Mouse (Mus musculus) CH12.LX (cell line): ENCODE results near the gene Fam168a. TPM values are rescaled to one million over a fixed set of nuclear protein-coding genes. Genes with fewer than 3 reads are reported as not detected.

Experiments
- DNase-seq: peaks from one replicate; pipeline ENCODE4 v3.0.0-alpha.2; 2013; ENCODE audit errors: extremely low read depth
- H3K27ac ChIP-seq: 2 replicates; pipeline ENCODE4 v1.5.1; 2012; ENCODE audit warnings: low read depth, mild to moderate bottlenecking, control low read depth, moderate library complexity; ENCODE audit not compliant: insufficient read depth
- H3K27me3 ChIP-seq: replicated peaks from 2 replicates; pipeline ENCODE3; 2012; ENCODE audit warnings: inconsistent platforms
- H3K36me3 ChIP-seq, 2 experiments: replicated peaks in 1 of 2; 2 replicates each; pipeline versions ENCODE3 to v1.6.1; 2012; ENCODE audit warnings: inconsistent platforms in 1 of 2, low read length in 1 of 2, mild to moderate bottlenecking in 1 of 2, mixed read lengths in 1 of 2, moderate library complexity in 1 of 2; ENCODE audit not compliant: control insufficient read depth in 1 of 2, insufficient read depth in 1 of 2
- H3K4me1 ChIP-seq, 2 experiments: 2 replicates each; pipeline ENCODE4 v1.6.1; 2012; ENCODE audit warnings: inconsistent platforms in 1 of 2, moderate library complexity in 1 of 2; ENCODE audit not compliant: insufficient read depth in 2 of 2, control insufficient read depth in 1 of 2
- H3K4me2 ChIP-seq: 2 replicates; pipeline ENCODE4 v1.6.1; 2012; ENCODE audit warnings: low read depth, mild to moderate bottlenecking, control low read depth; ENCODE audit not compliant: poor library complexity, insufficient read depth, severe bottlenecking
- H3K4me3 ChIP-seq, 3 experiments: fragments of 150-350 bp in 1 of 3; sonication (generic) in 1 of 3; replicated peaks in 1 of 3; 2 replicates each; pipeline versions ENCODE3 to v1.5.1; 2011 to 2012; ENCODE audit warnings: low read depth in 2 of 3, low read length in 2 of 3, mild to moderate bottlenecking in 2 of 3, moderate library complexity in 2 of 3, control low read depth in 1 of 3, improper control_type of control experiment in 1 of 3, inconsistent platforms in 1 of 3, mixed read lengths in 1 of 3; ENCODE audit not compliant: poor library complexity in 1 of 3
- H3K79me2 ChIP-seq: replicated peaks from 2 replicates; pipeline ENCODE4 v1.6.1; 2012; ENCODE audit warnings: mild to moderate bottlenecking, moderate library complexity; ENCODE audit not compliant: control insufficient read depth, poor library complexity, insufficient read depth, severe bottlenecking; ENCODE audit errors: extremely low read depth
- H3K9ac ChIP-seq: 2 replicates; pipeline ENCODE4 v1.6.1; 2012; ENCODE audit warnings: low read depth, mild to moderate bottlenecking, control low read depth, moderate library complexity; ENCODE audit not compliant: insufficient read depth
- H3K9me3 ChIP-seq: replicated peaks from 2 replicates; pipeline ENCODE3; 2012; ENCODE audit warnings: low read length, inconsistent platforms, mixed read lengths
- BHLHE40 ChIP-seq: IDR thresholded peaks from 2 replicates; pipeline ENCODE4 v1.6.1; 2011; ENCODE audit warnings: mild to moderate bottlenecking, low read depth, low read length, improper control_type of control experiment
- EP300 ChIP-seq: IDR thresholded peaks from 2 replicates; pipeline ENCODE4 v1.6.1; 2011; ENCODE audit warnings: low read length, improper control_type of control experiment
- NELFE ChIP-seq: IDR thresholded peaks from 2 replicates; pipeline ENCODE4 v1.6.1; 2011; ENCODE audit warnings: low read depth, low read length, improper control_type of control experiment
- RAD21 ChIP-seq: IDR thresholded peaks from 2 replicates; pipeline ENCODE4 v1.6.1; 2011; ENCODE audit warnings: low read depth, mild to moderate bottlenecking, low read length, improper control_type of control experiment, moderate library complexity
- RCOR1 ChIP-seq: conservative IDR thresholded peaks from 2 replicates; pipeline ENCODE4 v1.6.1; 2012; ENCODE audit warnings: low read depth, mild to moderate bottlenecking, inconsistent platforms, low read length, improper control_type of control experiment
- SIN3A ChIP-seq: IDR thresholded peaks from 2 replicates; pipeline ENCODE4 v1.6.1; 2012; ENCODE audit warnings: low read length, improper control_type of control experiment, inconsistent platforms
- SMC3 ChIP-seq: IDR thresholded peaks from 2 replicates; pipeline ENCODE4 v1.6.1; 2011; ENCODE audit warnings: low read depth, low read length, improper control_type of control experiment
- TCF12 ChIP-seq: IDR thresholded peaks from 2 replicates; pipeline ENCODE4 v1.6.1; 2014; ENCODE audit warnings: low read depth, mild to moderate bottlenecking, inconsistent platforms, low read length, improper control_type of control experiment
- UBTF ChIP-seq: IDR thresholded peaks from 2 replicates; pipeline ENCODE4 v1.6.1; 2012; ENCODE audit warnings: low read depth, mild to moderate bottlenecking, inconsistent platforms, low read length, improper control_type of control experiment, moderate library complexity
- dilution Hi-C: fragments of 300-500 bp; cut with MboI; formaldehyde crosslinking; loops from 2 replicates; pipeline ENCODE4 v1.14.3; 2020; ENCODE audit warnings: low sequenced_read_pairs; ENCODE audit not compliant: extremely low pct_unique_long_range_greater_than_20kb, extremely low pct_ligation_motif_present
- in situ Hi-C: fragments of 300-500 bp; cut with MboI; formaldehyde crosslinking; loops from 3 replicates; pipeline ENCODE4 v1.14.3; 2019; ENCODE audit warnings: low sequenced_read_pairs, low pct_ligation_motif_present, low pct_unique_long_range_greater_than_20kb, mixed read lengths
- polyA plus RNA-seq: library from polyadenylated mRNA; unstranded; fragments of >175 nt; gene quantifications from 2 replicates; pipeline ENCODE4 v1.2.1, GENCODE M21; 2012; ENCODE audit warnings: low read depth; ENCODE audit not compliant: insufficient read length
- total RNA-seq, 2 experiments: library from RNA; depleted of rRNA; stranded (reverse); fragments of 300-350 nt in 1 of 2; fragments of >200 nt in 1 of 2; gene quantifications; 2 replicates each; pipeline ENCODE4 v1.2.3; 2012 to 2014

Fam168a gene
- total and polyA plus RNA-seq, 3 experiments = 4.0 to 15.0 (median 4.9) TPM

DNA sequence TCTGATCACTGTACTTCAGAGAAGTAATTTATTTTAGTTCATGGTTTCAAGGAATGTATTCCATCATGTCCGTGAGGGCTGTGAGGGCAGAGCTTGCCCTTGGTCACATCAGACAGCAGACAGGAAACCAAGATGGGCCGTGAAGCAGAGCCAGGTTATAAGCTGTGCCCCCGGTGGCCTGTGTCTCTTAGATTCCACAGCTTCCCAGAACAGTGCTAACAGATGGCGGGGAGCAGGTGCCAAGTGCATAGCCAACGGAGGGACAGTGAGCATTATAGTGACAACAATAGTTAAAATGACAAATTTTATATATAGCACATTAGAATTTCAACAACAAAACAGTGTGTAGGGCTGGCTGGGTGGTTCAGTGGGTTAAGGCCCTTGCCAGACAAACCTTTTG is 105.5 kb downstream of the Fam168a start:
- Histone ChIP-seq H3K79me2 (no peaks in the 10 kb centered on the region), H3K4me1 (peaks cover 0 to 3% of the 10 kb centered on the region in 2 experiments; a peak in 1 of 4 replicates), H3K9me3 (no peaks in the 10 kb centered on the region), H3K4me2 (no peak overlapping the region), H3K36me3 (peaks cover 0 to 3% of the 10 kb centered on the region in 2 experiments), H3K9ac (no peak overlapping the region), H3K4me3 (no peak overlapping the region)
- in situ Hi-C loops = no loop called here
- dilution Hi-C loops = no loop called here
- no peak for TF ChIP-seq EP300
- TF ChIP-seq UBTF = no peak
- TF ChIP-seq, all 38 proteins: peak for 0
- no peaks in the 10 kb centered on the region for H3K27me3 ChIP-seq
- no peak for DNase-seq
- H3K27ac ChIP-seq = no peak overlapping the region

DNA sequence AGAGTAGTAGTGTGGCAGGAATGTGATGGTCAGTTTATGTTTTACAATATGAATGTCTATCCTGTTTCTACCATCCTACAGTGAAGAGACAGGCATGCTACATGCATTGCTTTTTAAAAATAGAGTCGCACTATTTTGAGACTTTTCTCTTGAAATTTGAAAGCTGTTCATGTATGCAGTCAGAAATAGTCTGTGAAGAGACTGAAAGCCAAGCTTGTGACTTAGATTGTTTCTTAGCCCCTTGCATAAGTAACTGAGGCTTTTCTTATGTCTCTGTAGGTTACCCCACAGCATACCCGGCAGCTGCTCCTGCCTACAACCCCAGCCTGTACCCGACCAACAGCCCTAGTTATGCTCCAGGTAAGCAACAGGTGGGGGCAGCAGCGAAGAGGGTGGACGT is 106.2 kb downstream of the Fam168a start:
- Histone ChIP-seq H3K4me2 (no peak overlapping the region), H3K9me3 (no peaks in the 10 kb centered on the region), H3K79me2 (no peaks in the 10 kb centered on the region), H3K4me3 (no peak overlapping the region), H3K36me3 (peaks cover 0 to 3% of the 10 kb centered on the region in 2 experiments), H3K27me3 (no peaks in the 10 kb centered on the region), H3K4me1 (peaks cover 0 to 10% of the 10 kb centered on the region in 2 experiments; a peak in 2 of 4 replicates), H3K27ac (no peak overlapping the region), H3K9ac (no peak overlapping the region)
- no peak for DNase-seq
- dilution Hi-C loops (no loop called here), in situ Hi-C loops (no loop called here)
- no peak for TF ChIP-seq RCOR1
- TF ChIP-seq SMC3 = no peak
- no peak for TF ChIP-seq NELFE
- TF ChIP-seq SIN3A = no peak
- TF ChIP-seq BHLHE40 = no peak

DNA sequence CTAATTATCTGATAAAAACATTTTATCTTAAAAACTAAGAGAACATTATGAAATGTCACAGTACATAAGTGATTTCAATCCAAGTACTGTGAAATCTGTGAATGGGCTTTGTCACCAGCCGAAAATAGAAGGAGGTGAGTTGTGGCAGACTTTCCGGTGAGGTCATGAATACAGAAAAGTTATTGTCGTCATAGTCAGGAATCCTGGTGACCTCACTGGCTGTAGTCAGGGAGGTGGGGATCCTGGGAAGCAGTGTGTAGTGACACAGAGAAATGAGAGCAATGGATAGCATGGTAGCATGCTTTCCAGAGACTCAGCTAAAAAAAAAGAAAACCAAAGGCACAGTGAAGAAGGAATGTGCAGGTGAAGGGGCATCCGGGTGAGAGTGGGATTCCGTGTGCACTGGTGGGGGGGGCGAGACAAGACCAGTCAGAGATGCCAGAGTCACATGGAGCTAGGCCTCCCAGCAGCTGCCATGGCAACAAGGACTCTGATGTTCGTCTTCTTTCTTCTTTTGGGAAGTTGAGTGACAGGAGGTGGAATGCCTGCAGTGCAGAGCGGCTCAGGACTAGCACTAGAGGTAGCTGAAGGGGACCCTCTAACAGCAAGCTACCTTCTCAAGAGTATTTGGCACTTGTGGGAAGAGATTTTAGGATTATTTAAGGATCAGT is 109.6 kb downstream of the Fam168a start:
- DNase-seq = no peak

More for the DNA sequence above, 109.6 kb downstream of the Fam168a start:
- Histone ChIP-seq H3K27me3 (no peaks in the 10 kb centered on the region), H3K4me2 (no peak overlapping the region), H3K4me1 (peaks cover 0 to 21% of the 10 kb centered on the region in 2 experiments; a peak in 2 of 4 replicates), H3K9me3 (no peaks in the 10 kb centered on the region), H3K36me3 (peaks cover 0 to 3% of the 10 kb centered on the region in 2 experiments), H3K79me2 (no peaks in the 10 kb centered on the region), H3K27ac (no peak overlapping the region), H3K4me3 (no peak overlapping the region), H3K9ac (no peak overlapping the region)
- TF ChIP-seq SIN3A (no peak), TCF12 (no peak), RAD21 (no peak)
- in situ Hi-C loops = no loop called here
- dilution Hi-C loops = no loop called here
